Mouse (Mus musculus) frontal cortex, adult 2 months (tissue): Measurements from ENCODE around the gene Cdhr1. TPM values are rescaled to one million over a fixed set of nuclear protein-coding genes. Genes with fewer than 3 reads are reported as not detected.
"Not testable (repeated sequence)": the region's sequence is repeated elsewhere in the genome, so short reads cannot be mapped to it uniquely, and the experiment has no call there.

ENCODE experiments used
- DNase-seq, 2 experiments: peaks; one replicate each; pipeline ENCODE4 v3.0.0; 2022; ENCODE audit warnings: low spot score in 1 of 2; ENCODE audit errors: extremely low spot score in 1 of 2
- polyA plus RNA-seq: library from polyadenylated mRNA; depleted of rRNA; stranded (reverse); fragments of >200 nt; gene quantifications from 2 replicates; pipeline ENCODE4 v1.2.3, GENCODE M21; 2012; rRNA removed

Cdhr1 gene
- polyA plus RNA-seq = 112 and 126 TPM in 2 replicates

DNA sequence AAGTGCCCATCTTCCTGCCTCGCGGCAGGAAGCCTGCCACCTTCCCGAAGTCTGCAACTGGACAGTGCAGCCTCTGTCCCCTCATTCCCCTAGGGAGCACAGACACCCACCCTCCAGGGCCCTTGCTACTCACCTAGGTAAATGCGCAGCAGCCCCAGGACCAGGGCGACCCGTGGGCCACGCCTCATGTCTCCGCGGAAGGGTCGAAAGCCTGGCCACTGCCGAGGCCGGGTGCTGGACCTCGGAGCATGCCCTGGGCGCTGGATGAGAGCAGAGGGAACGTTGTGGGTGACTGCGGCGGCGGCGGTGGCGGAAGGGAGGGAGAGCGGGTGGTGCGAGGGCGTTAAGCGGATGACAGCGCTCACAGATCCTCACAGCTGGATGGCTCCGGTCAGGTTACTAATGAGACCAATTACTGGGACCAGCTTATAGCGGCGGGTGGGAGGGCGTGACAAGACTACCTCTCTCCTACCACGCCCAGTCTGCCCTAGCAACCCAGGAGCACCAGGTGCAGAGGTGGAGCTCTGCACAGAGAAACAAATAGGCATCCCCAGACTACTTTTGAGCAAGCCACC is at the start of gene Cdhr1:
TSS of gene Cdhr1 (minus strand) at position 392 of the 575 bp plus-strand sequence.
- DNase-seq = peak in 1 of 2 experiments; percentile 30

DNA sequence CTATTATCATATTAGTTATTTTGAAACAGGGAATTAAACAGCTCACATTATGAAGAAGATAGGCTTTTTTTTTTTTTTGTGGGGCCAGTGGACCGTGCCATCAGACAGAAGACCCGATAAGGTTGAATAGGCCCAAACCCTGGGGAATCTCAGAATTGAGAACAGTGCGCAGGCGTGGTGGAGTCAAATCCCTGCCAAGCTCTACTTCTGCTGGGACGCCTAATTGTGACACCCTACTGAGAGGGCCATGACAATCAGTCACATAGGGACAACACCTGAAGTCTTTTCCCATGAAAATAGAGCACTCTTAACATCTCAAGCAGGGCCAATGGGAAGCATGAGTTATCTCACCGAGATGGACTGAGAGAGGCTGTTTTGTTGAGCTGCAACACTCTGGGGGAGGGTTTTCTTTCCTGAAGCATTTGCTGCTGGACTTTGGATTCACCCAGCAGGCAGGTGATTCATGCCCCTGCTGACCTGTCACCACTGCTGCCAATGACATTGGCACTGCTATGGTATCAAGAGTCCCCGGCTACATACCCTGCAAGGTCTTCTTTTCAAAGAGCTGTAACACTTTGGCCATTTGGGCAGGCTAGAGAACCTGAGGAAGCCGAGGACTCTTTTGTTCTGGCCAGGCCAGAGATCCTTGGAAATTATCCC is 41.0 kb upstream of the Cdhr1 start:
- no peak for DNase-seq

DNA sequence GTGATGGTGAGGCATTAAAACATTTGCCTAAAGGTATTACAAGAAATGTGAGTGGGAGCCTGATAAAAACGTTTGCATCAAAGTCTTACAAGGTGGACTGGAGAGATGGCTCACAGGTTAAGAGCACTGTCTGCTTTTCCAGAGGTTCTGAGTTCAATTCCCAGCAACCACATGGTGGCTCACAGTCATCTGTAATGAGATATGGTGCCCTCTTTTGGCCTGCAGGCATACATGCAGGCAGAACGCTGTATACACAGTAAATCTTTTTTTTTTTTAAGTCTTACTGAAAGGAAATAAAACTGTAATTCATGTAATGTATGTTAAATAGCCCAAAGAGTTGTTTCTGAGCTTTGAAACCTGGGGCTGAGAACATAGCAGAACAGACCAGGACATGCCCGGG is 39.4 kb upstream of the Cdhr1 start:
- not testable (repeated sequence) for DNase-seq

DNA sequence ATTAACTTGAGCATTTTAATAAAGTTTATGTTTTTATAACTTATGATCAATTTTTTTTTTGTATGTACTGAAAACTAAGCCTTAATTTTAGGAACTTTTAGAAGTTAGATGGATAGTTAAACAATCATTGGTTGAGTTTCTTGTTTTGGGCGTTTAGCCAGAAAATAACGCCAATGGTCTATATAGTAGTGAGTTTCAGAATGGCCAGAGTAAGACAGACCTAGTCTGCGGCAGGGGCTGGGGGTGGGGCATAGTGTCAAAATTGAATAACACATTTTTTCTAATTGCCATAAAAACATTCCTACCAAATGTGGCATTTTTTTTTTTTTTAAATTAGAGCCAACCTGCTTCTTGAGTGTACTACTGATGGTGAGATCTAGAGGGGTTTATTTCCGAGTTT is 38.0 kb upstream of the Cdhr1 start:
- no peak for DNase-seq

- no peak for DNase-seq
These were observed 37.5 kb upstream of the Cdhr1 start for GRCm38 (mm10) chr14:37135671-37136070.

GRCm38 (mm10) chr14:37135127-37135593 is 37.0 kb upstream of the Cdhr1 start, which contains the start of gene Ghitm:
Gene Ghitm (minus strand): TSS chr14:37135272.
- peak; percentile 99 for DNase-seq

DNA sequence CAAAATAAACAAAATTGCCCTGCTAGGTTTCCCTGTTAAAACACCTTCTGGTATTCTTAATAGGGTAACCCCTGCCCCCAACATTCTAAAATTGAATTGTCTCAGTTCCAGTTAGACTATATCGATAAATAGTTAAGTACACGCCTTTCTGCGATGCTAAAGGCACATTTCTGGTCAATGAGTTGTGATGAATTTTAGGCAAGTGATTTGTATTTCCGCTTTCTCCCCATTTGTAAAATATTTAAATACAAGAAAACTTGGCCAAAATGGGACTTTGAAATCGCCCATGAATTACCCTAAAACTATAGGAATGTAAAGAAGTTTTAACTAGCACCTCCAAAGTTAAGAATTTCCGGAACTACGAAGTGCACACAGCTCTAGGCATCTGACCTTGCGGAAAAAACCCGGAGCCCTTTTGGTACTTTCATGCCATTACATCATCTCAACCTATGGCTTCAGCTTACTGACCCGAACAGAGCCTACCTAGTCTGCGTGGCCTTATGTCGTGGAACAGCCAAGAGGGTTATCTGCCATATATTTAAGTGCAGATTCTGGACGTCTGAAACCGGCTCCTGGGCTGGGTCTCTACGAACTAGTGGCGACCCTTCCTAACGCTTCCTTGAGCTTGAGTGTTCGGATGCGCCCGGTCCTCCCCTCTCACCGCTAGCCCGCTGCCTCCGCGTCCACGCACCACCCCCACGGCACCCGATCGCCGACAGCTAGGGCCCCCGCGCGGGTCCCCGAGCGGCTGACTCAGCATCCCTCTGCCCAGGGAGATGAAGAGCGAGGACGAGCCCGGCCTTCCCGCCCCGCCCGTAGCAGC is 36.4 kb upstream of the Cdhr1 start:
- no peak for DNase-seq

- DNase-seq = peak in 1 of 2 experiments; percentile 72
These were observed 29.5 kb upstream of the Cdhr1 start for GRCm38 (mm10) chr14:37127652-37128051.

GRCm38 (mm10) chr14:37119233-37119632 is 21.1 kb upstream of the Cdhr1 start:
- DNase-seq = no peak

GRCm38 (mm10) chr14:37113922-37114321 is 15.8 kb upstream of the Cdhr1 start, which contains the start of gene 2610528A11Rik:
Gene 2610528A11Rik (minus strand): TSS chr14:37114022.
- DNase-seq = no peak

- DNase-seq = no peak
These were observed 14.8 kb upstream of the Cdhr1 start for GRCm38 (mm10) chr14:37112931-37113330.

DNA sequence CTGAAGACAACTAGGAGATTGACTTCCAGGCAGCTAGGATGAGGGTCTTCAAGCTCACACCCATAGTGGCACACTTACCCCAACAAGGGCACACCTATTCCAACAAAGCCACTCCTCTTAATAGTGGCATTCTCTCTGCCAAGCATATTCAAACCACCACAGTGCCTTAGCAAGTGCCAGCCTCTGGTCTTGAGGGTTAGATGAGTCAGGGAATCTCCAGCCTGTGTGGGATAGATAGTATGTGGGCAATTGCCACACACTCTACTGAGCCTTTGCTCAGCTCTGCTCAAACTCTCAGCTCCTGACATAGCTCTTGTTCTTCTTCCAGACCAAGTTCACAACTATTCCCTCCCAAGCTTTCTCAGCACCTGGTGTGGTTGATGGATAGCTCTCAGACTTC is 13.2 kb upstream of the Cdhr1 start:
- no peak for DNase-seq

DNA sequence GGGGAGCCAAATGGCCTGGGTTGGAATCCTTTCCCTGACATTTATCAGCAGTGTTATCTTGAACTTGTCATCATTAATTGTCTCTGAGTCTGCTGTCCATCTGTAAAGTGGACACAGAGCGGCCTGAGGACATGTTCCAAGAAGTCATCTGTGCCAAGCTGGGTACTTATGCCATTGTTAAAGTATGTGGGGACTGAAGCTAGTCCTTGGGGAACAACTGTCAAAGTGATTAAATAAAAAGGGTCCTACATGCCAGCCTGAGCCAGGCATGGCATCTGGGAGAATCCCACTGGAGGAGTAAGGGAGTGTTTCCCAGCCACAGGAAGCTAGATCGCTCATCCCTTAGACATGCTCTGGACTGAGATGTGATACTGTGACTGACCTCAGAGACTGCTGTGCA is 12.3 kb upstream of the Cdhr1 start:
- DNase-seq = no peak

DNA sequence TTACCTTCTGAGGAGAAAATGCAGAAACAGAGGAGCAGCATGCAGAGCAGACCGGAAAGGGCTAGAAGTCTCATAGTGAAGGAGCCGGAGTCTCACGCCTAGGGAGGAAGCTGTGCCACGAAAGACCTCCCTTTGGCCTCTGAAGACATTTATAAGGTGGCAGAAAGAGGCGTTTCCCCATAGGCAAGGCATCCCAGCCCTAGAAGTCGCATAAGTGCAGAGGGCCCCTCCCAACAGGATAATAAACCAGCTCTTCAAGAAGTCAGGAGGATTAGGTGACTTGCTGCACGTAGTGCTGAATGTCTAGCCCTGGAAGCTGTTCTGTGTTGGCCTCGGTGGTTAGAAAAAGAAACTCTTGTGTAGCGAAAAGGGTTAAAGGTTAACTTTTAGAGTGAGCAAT is 11.8 kb upstream of the Cdhr1 start:
- DNase-seq = no peak

DNA sequence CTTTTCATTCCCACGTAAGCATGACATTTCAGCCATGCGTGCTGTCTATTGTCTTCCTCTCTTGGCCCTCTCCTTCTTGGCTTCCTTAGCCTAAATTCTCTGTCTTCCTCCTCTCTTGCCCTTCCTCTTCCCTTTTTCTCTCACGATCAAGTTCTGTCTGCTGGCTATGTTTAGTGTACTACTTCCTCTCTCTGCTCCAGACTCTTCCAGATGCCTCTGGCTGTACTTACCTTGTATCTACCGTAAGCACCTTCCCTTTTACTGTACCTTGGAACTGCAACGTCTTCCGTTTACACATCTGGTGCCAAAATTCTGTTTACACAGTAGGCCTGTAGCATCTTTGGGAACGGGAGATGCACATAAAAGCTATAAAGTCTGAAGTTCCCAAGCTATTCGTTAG is 11.3 kb upstream of the Cdhr1 start:
- DNase-seq = no peak

DNA sequence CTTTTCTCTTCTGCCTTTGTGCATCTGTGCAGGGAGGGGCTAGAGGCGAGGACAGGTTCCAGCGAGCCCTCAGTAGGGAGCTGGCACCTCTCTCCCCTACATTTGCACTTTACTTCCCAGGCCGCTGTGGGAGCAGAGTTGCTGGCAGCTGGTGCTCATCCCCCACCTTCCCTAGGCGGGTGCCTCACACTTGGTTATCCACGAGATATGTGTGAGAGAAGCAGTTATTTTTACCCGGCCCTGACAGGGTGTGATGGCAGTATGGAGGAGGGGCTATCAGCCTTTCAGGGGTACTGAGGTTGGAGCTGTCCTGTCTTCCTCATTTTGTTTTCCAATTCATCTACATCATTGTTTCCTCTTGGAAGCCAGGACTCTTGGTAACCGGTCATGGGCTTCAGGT is 7.7 kb upstream of the Cdhr1 start:
- peak; percentile 48 for DNase-seq

DNA sequence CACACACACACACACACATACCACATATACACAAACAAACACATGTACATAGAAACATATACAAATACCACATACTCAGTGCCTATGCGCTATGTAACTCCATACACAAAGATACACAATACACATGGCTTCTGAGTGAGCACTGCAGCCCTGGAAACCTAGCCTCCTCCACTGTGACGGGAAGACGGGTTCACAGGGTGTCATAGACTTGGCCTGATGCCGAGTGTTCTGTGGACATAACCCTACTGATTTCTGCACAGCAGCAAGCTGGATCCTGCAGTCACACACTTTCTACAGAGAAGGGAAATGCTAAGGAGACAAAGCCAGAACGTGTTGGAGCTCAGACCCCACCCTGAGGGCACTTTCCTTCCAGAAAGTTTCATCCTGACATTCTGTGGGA is 6.6 kb upstream of the Cdhr1 start:
- DNase-seq = no peak

- no peak for DNase-seq
These were observed 4.3 kb upstream of the Cdhr1 start for GRCm38 (mm10) chr14:37102484-37102883.

- no peak for DNase-seq
These were observed 3.4 kb upstream of the Cdhr1 start for GRCm38 (mm10) chr14:37101531-37101930.

DNA sequence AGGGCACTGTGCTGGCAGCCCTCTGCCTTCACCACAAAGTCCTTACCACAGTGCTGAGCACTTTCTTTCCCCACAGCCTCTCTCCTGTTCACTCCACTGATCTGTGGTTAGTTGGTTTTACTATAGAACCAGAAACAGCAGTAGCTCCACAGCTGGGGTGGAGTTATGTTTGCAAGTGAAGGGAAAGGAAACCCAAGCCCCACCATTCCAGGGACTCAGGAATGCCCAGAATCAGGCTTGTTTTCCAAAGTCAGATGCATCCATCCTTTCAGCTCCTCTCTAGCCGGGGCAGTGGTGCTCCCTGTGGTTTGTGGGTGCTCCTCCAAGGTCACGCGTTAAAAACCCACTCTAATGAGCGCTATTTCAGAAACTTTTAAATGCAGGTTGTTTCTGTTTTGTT is 2.6 kb downstream of the Cdhr1 start:
- no peak for DNase-seq

- no peak for DNase-seq
These were observed 3.7 kb downstream of the Cdhr1 start for GRCm38 (mm10) chr14:37094436-37094835.
